Mouse (Mus musculus) bone marrow macrophage, adult 2 months (primary cell): Measurements from ENCODE around the gene Gga1. TPM values are rescaled to one million over a fixed set of nuclear protein-coding genes. Genes with fewer than 3 reads are reported as not detected.

Experiments
- H3K27ac ChIP-seq: 2 replicates; pipeline ENCODE4 v1.5.1; 2012; ENCODE audit warnings: low read depth, low read length; ENCODE audit not compliant: insufficient read depth
- H3K4me1 ChIP-seq: 2 replicates; pipeline ENCODE4 v1.6.1; 2012; ENCODE audit warnings: low read length; ENCODE audit not compliant: control insufficient read depth, insufficient read depth
- H3K4me3 ChIP-seq: 2 replicates; pipeline ENCODE4 v1.5.1; 2012; ENCODE audit warnings: mild to moderate bottlenecking, low read length, moderate library complexity; ENCODE audit not compliant: insufficient read depth
- CTCF ChIP-seq: IDR thresholded peaks from 2 replicates; pipeline ENCODE4 v1.5.1; 2012; ENCODE audit warnings: low read depth, mild to moderate bottlenecking, low read length, moderate library complexity
- POLR2A ChIP-seq: IDR thresholded peaks from 2 replicates; pipeline ENCODE4 v1.6.1; 2012; ENCODE audit warnings: mild to moderate bottlenecking, low read depth, low read length, borderline replicate concordance
- polyA plus RNA-seq: library from polyadenylated mRNA; stranded (reverse); fragments of >200 nt; gene quantifications from 2 replicates; pipeline ENCODE4 v1.2.4, GENCODE M21; 2012; ENCODE audit not compliant: missing spikeins, insufficient read depth, insufficient read length

Gga1 gene
- polyA plus RNA-seq, 1 experiment, result 76.5 TPM

GRCm38 (mm10) chr15:78908982-78909381 lies 32.0 kb downstream of the Gga1 start:
- H3K4me3 ChIP-seq, result no peak overlapping the region
- no peaks in the 10 kb centered on the region for H3K4me1 ChIP-seq
- no peak for TF ChIP-seq POLR2A
- TF ChIP-seq CTCF, result no peak
- H3K27ac ChIP-seq, result no peak overlapping the region

GRCm38 (mm10) chr15:78912040-78912439 lies 35.0 kb downstream of the Gga1 start:
- Histone ChIP-seq H3K4me1 (peaks cover 8% of the 10 kb centered on the region), H3K4me3 (no peak overlapping the region), H3K27ac (no peak overlapping the region)
- TF ChIP-seq POLR2A (no peak), CTCF (0 out of 2 replicates have a peak, but pooled peaks have one; percentile 13)

- Histone ChIP-seq H3K4me3 (peak within 1 kb of the TSS; percentile 76), H3K27ac (no peak within 1 kb of the TSS), H3K4me1 (peaks cover 8% of the 10 kb centered on the region)
- no peak for TF ChIP-seq CTCF
- TF ChIP-seq POLR2A, result no peak
Measured at GRCm38 (mm10) chr15:78913632-78914090, 36.7 kb downstream of the Gga1 start, which contains the start of gene Pdxp. Gene Pdxp (plus strand): TSS chr15:78913919.

- no peak for TF ChIP-seq POLR2A
- TF ChIP-seq CTCF, result no peak
- H3K4me1 ChIP-seq, result peaks cover 8% of the 10 kb centered on the region
- H3K4me3 ChIP-seq, result peak overlapping the region; percentile 76
- no peak overlapping the region for H3K27ac ChIP-seq
Measured at GRCm38 (mm10) chr15:78914091-78914822, 37.3 kb downstream of the Gga1 start.

GRCm38 (mm10) chr15:78914823-78915659 lies 38.1 kb downstream of the Gga1 start:
- Histone ChIP-seq H3K4me3 (peak overlapping the region; percentile 76), H3K27ac (no peak overlapping the region), H3K4me1 (peaks cover 8% of the 10 kb centered on the region)
- TF ChIP-seq CTCF (no peak), POLR2A (no peak)

GRCm38 (mm10) chr15:78915660-78916017 lies 38.6 kb downstream of the Gga1 start:
- TF ChIP-seq POLR2A (no peak), CTCF (peak; percentile 53)
- H3K27ac ChIP-seq, result no peak overlapping the region
- no peak overlapping the region for H3K4me3 ChIP-seq
- H3K4me1 ChIP-seq, result peaks cover 8% of the 10 kb centered on the region

GRCm38 (mm10) chr15:78916052-78916826 lies 39.2 kb downstream of the Gga1 start:
- H3K27ac ChIP-seq, result no peak overlapping the region
- no peak overlapping the region for H3K4me3 ChIP-seq
- peaks cover 8% of the 10 kb centered on the region for H3K4me1 ChIP-seq
- TF ChIP-seq POLR2A, result no peak
- no peak for TF ChIP-seq CTCF

- Histone ChIP-seq H3K27ac (no peak overlapping the region), H3K4me3 (no peak overlapping the region), H3K4me1 (peaks cover 8% of the 10 kb centered on the region)
- TF ChIP-seq CTCF, result no peak
- no peak for TF ChIP-seq POLR2A
Measured at GRCm38 (mm10) chr15:78918126-78918525, 41.1 kb downstream of the Gga1 start.

GRCm38 (mm10) chr15:78919914-78920313 lies 42.9 kb downstream of the Gga1 start:
- H3K4me3 ChIP-seq, result no peak overlapping the region
- H3K27ac ChIP-seq, result no peak overlapping the region
- TF ChIP-seq CTCF, result no peak
- no peak for TF ChIP-seq POLR2A
- H3K4me1 ChIP-seq, result peaks cover 9% of the 10 kb centered on the region
